Mouse (Mus musculus): ENCODE measurements around the gene Vwa1. TPM values are rescaled to one million over a fixed set of nuclear protein-coding genes. Genes with fewer than 3 reads are reported as not detected.

Gene Vwa1
- polyA plus RNA-seq, 1 experiment from 2014 or later: 8.7 TPM

GRCm38 (mm10) chr4:155761356-155762099, 13.0 kb downstream of the Vwa1 start:
- no peak for ATAC-seq (replicated peaks; ENCODE audit: extremely low read depth, insufficient read depth, low FRiP score)
- 2% methylated on average over 28 of the region's 28 CpGs for WGBS
- peaks cover 2% of the 10 kb centered on the region for H3K36me3 ChIP-seq (ENCODE audit: control insufficient read depth, insufficient read depth)

GRCm38 (mm10) chr4:155760613-155761355, 13.7 kb downstream of the Vwa1 start, which contains the start of gene Atad3a:
Gene Atad3a, minus strand, starts transcription at chr4:155761093.
- no peaks in the 10 kb centered on the region for H3K9me3 ChIP-seq (replicated peaks; ENCODE audit: control insufficient read depth, low read length)
- peaks cover 9% of the 10 kb centered on the region for H3K36me3 ChIP-seq (ENCODE audit: control insufficient read depth, insufficient read depth)
- H3K27me3 ChIP-seq (ENCODE audit: control insufficient read depth, insufficient read depth, low read length): no peaks in the 10 kb centered on the region
- peak within 1 kb of the TSS; percentile 84 for H3K4me3 ChIP-seq (ENCODE audit: low read length)
- H3K27ac ChIP-seq (ENCODE audit: low read length): peak within 1 kb of the TSS; percentile 88
- ATAC-seq (replicated peaks; ENCODE audit: extremely low read depth, insufficient read depth, low FRiP score): peak; percentile 93
- peak within 1 kb of the TSS; percentile 99 for H3K4me2 ChIP-seq (ENCODE audit: low read depth, low read length)
- under 1% methylated on average over 68 of the region's 68 CpGs for WGBS
- H3K9ac ChIP-seq (ENCODE audit: low read length): peak within 1 kb of the TSS; percentile 88
- peaks cover 34% of the 10 kb centered on the region for H3K4me1 ChIP-seq (ENCODE audit: control insufficient read depth, insufficient read depth, low read length)

More at GRCm38 (mm10) chr4:155761356-155762099, 13.0 kb downstream of the Vwa1 start:
- H3K9me3 ChIP-seq (replicated peaks; ENCODE audit: control insufficient read depth, low read length): no peaks in the 10 kb centered on the region
- H3K4me1 ChIP-seq (ENCODE audit: control insufficient read depth, insufficient read depth, low read length): peaks cover 31% of the 10 kb centered on the region
- H3K9ac ChIP-seq (ENCODE audit: low read length): peak overlapping the region; percentile 88
- peak overlapping the region; percentile 54 for H3K27ac ChIP-seq (ENCODE audit: low read length)
- H3K27me3 ChIP-seq (ENCODE audit: control insufficient read depth, insufficient read depth, low read length): no peaks in the 10 kb centered on the region
- peak overlapping the region; percentile 99 for H3K4me2 ChIP-seq (ENCODE audit: low read depth, low read length)
- H3K4me3 ChIP-seq (ENCODE audit: low read length): peak overlapping the region; percentile 84

GRCm38 (mm10) chr4:155759862-155760612, 14.5 kb downstream of the Vwa1 start:
- Histone ChIP-seq H3K4me3 (ENCODE audit: low read length) (peak overlapping the region; percentile 84), H3K36me3 (ENCODE audit: control insufficient read depth, insufficient read depth) (peaks cover 16% of the 10 kb centered on the region), H3K9ac (ENCODE audit: low read length) (peak overlapping the region; percentile 78), H3K9me3 (replicated peaks; ENCODE audit: control insufficient read depth, low read length) (no peaks in the 10 kb centered on the region), H3K4me1 (ENCODE audit: control insufficient read depth, insufficient read depth, low read length) (peaks cover 34% of the 10 kb centered on the region), H3K27ac (ENCODE audit: low read length) (peak overlapping the region; percentile 88), H3K27me3 (ENCODE audit: control insufficient read depth, insufficient read depth, low read length) (no peaks in the 10 kb centered on the region), H3K4me2 (ENCODE audit: low read depth, low read length) (peak overlapping the region; percentile 99)
- WGBS: 2% methylated on average over 10 of the region's 10 CpGs
- peak; percentile 5; the same call in 1 of the 2 replicates for ATAC-seq (replicated peaks; ENCODE audit: extremely low read depth, insufficient read depth, low FRiP score)

GRCm38 (mm10) chr4:155757011-155757410, 17.5 kb downstream of the Vwa1 start:
- Histone ChIP-seq H3K27me3 (ENCODE audit: control insufficient read depth, insufficient read depth, low read length) (no peaks in the 10 kb centered on the region), H3K27ac (ENCODE audit: low read length) (peak overlapping the region; percentile 37; the same call in 1 of the 2 replicates), H3K4me1 (ENCODE audit: control insufficient read depth, insufficient read depth, low read length) (peaks cover 34% of the 10 kb centered on the region), H3K9me3 (replicated peaks; ENCODE audit: control insufficient read depth, low read length) (no peaks in the 10 kb centered on the region), H3K4me3 (ENCODE audit: low read length) (no peak overlapping the region), H3K36me3 (ENCODE audit: control insufficient read depth, insufficient read depth) (peaks cover 39% of the 10 kb centered on the region), H3K4me2 (ENCODE audit: low read depth, low read length) (peak overlapping the region; percentile 48), H3K9ac (ENCODE audit: low read length) (no peak overlapping the region)
- WGBS: 51% methylated on average over 12 of the region's 12 CpGs
- no peak; the same call in 1 of the 2 replicates for ATAC-seq (replicated peaks; ENCODE audit: extremely low read depth, insufficient read depth, low FRiP score)

- ATAC-seq (replicated peaks; ENCODE audit: extremely low read depth, insufficient read depth, low FRiP score): no peak
- Histone ChIP-seq H3K36me3 (ENCODE audit: control insufficient read depth, insufficient read depth) (peaks cover 76% of the 10 kb centered on the region), H3K4me2 (ENCODE audit: low read depth, low read length) (no peak overlapping the region), H3K27ac (ENCODE audit: low read length) (no peak overlapping the region), H3K9me3 (replicated peaks; ENCODE audit: control insufficient read depth, low read length) (no peaks in the 10 kb centered on the region), H3K27me3 (ENCODE audit: control insufficient read depth, insufficient read depth, low read length) (no peaks in the 10 kb centered on the region), H3K4me3 (ENCODE audit: low read length) (no peak overlapping the region), H3K9ac (ENCODE audit: low read length) (no peak overlapping the region), H3K4me1 (ENCODE audit: control insufficient read depth, insufficient read depth, low read length) (no peaks in the 10 kb centered on the region)
- WGBS: 87% methylated on average over 17 of the region's 17 CpGs
Observed at GRCm38 (mm10) chr4:155746575-155747490, 27.7 kb downstream of the Vwa1 start.

GRCm38 (mm10) chr4:155746036-155746548, 28.4 kb downstream of the Vwa1 start:
- H3K36me3 ChIP-seq (ENCODE audit: control insufficient read depth, insufficient read depth): peaks cover 69% of the 10 kb centered on the region
- whole genome bisulfite sequencing: 78% methylated on average over 8 of the region's 8 CpGs

GRCm38 (mm10) chr4:155745136-155745535, 29.4 kb downstream of the Vwa1 start:
- no peaks in the 10 kb centered on the region for H3K27me3 ChIP-seq (ENCODE audit: control insufficient read depth, insufficient read depth, low read length)
- H3K4me3 ChIP-seq (ENCODE audit: low read length): no peak overlapping the region
- WGBS: 91% methylated on average over 5 of the region's 5 CpGs
- H3K27ac ChIP-seq (ENCODE audit: low read length): no peak overlapping the region
- H3K9me3 ChIP-seq (replicated peaks; ENCODE audit: control insufficient read depth, low read length): no peaks in the 10 kb centered on the region
- no peak overlapping the region for H3K9ac ChIP-seq (ENCODE audit: low read length)
- no peak overlapping the region for H3K4me2 ChIP-seq (ENCODE audit: low read depth, low read length)
- no peaks in the 10 kb centered on the region for H3K4me1 ChIP-seq (ENCODE audit: control insufficient read depth, insufficient read depth, low read length)
- ATAC-seq (replicated peaks; ENCODE audit: extremely low read depth, insufficient read depth, low FRiP score): no peak
- H3K36me3 ChIP-seq (ENCODE audit: control insufficient read depth, insufficient read depth): peaks cover 61% of the 10 kb centered on the region

More at GRCm38 (mm10) chr4:155746036-155746548, 28.4 kb downstream of the Vwa1 start:
- no peak for ATAC-seq (replicated peaks; ENCODE audit: extremely low read depth, insufficient read depth, low FRiP score)
- Histone ChIP-seq H3K9ac (ENCODE audit: low read length) (no peak overlapping the region), H3K27ac (ENCODE audit: low read length) (no peak overlapping the region), H3K4me1 (ENCODE audit: control insufficient read depth, insufficient read depth, low read length) (no peaks in the 10 kb centered on the region), H3K4me2 (ENCODE audit: low read depth, low read length) (no peak overlapping the region), H3K4me3 (ENCODE audit: low read length) (no peak overlapping the region), H3K27me3 (ENCODE audit: control insufficient read depth, insufficient read depth, low read length) (no peaks in the 10 kb centered on the region), H3K9me3 (replicated peaks; ENCODE audit: control insufficient read depth, low read length) (no peaks in the 10 kb centered on the region)

GRCm38 (mm10) chr4:155744474-155744873, 30.0 kb downstream of the Vwa1 start:
- ATAC-seq (replicated peaks; ENCODE audit: extremely low read depth, insufficient read depth, low FRiP score): no peak
- H3K36me3 ChIP-seq (ENCODE audit: control insufficient read depth, insufficient read depth): peaks cover 58% of the 10 kb centered on the region

More at GRCm38 (mm10) chr4:155744474-155744873, 30.0 kb downstream of the Vwa1 start:
- Histone ChIP-seq H3K9ac (ENCODE audit: low read length) (no peak overlapping the region), H3K4me3 (ENCODE audit: low read length) (no peak overlapping the region), H3K27ac (ENCODE audit: low read length) (no peak overlapping the region), H3K4me1 (ENCODE audit: control insufficient read depth, insufficient read depth, low read length) (no peaks in the 10 kb centered on the region; the same call in 1 of the 2 replicates), H3K9me3 (replicated peaks; ENCODE audit: control insufficient read depth, low read length) (no peaks in the 10 kb centered on the region), H3K4me2 (ENCODE audit: low read depth, low read length) (no peak overlapping the region), H3K27me3 (ENCODE audit: control insufficient read depth, insufficient read depth, low read length) (no peaks in the 10 kb centered on the region)
- WGBS: 88% methylated on average over 8 of the region's 8 CpGs

All from heart, embryonic 16.5 days (tissue).